Mouse (Mus musculus) erythroblast, embryonic 14.5 days (primary cell): ENCODE data around the gene Sfmbt2.

Source experiments
- GATA1 ChIP-seq: IDR thresholded peaks from 2 replicates; pipeline ENCODE4 v1.6.1; 2012; ENCODE audit warnings: low read length, inconsistent platforms, mixed read lengths
- TAL1 ChIP-seq: IDR thresholded peaks from 3 replicates; pipeline ENCODE4 v1.6.1; 2012; ENCODE audit warnings: low read length, inconsistent platforms, mixed read lengths

DNA sequence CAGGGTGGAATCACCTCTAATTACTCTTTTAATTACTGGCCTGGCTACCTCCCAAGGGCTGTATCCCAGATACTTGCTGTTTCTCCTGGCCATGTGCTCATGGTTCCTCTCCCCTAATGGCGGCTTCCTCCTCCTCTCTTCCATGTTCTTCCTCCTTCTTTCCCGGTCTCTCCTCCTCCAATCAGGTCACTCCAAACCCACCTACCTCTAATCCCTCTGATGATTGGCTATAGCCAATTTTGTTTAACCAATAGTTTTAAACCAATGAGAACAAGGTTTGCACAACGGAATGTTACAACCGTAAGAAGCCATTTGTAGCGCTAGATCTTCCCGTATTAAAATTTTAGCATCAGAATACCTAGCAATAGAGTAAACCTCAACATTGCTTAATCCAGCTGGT, 5.2 kb upstream of the Sfmbt2 start:
- TF ChIP-seq GATA1, result no peak
- TF ChIP-seq TAL1, result no peak
